Mouse (Mus musculus) cerebellum, adult 2 months (tissue): ENCODE results near the gene Ndufa7.

Experiments used
- CTCF ChIP-seq: fragments of 200-500 bp; IDR thresholded peaks from 2 replicates; pipeline ENCODE4 v1.5.1; 2011; ENCODE audit warnings: low read depth, mild to moderate bottlenecking, control low read depth, low read length, moderate library complexity, borderline replicate concordance; ENCODE audit not compliant: insufficient read depth
- POLR2A ChIP-seq: fragments of 200-500 bp; IDR thresholded peaks from 2 replicates; pipeline ENCODE4 v1.6.1; 2011; ENCODE audit warnings: low read length, control low read depth, borderline replicate concordance; ENCODE audit not compliant: insufficient read depth

DNA sequence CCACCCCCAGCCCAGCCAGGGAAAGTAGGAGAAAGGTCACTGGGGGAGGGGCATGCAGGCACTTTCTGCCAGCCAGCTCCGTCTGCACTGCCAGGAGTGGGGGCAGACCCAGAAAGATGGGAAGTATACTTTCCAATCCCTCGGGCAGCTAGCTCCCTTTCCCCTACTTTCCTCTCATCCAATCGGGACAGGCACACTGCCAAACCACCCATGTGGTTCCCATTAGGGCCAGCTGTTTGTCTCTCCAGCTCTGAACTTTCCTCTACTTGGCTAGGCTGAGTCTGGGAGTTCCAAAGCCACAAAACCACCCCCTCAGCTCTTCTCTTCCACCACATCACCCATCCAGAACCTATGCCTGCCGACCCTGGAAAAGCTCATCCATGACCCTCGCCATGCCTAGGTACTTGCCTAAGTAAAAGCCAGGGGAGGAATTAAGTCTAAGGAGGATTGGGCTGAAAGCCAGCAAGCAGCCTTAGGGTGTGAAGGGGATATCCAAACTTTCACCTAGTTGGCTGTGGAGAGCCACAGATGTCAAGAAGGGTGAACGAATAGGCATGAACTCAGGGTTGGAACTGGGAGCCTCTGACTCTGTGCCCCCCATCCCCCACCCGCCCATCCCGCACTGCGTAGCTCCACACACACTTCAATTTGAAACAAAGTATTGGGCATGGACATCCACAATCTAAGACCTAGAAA is 45.0 kb upstream of the Ndufa7 start:
- TF ChIP-seq CTCF (no peak), POLR2A (no peak)
